Mouse (Mus musculus) intestine, postnatal 0 days (tissue): Measurements from ENCODE around the gene Ripor3. TPM values are rescaled to one million over a fixed set of nuclear protein-coding genes. Genes with fewer than 3 reads are reported as not detected.

Experiments
- ATAC-seq: fragments of 200-750 bp; cut with Nextera tagmentation; 2 replicates; pipeline ENCODE4 v1.8.0; 2017; ENCODE audit warnings: mild to moderate bottlenecking, moderate TSS enrichment, moderate library complexity
- H3K27ac ChIP-seq: fragments of 300-500 bp; sonication (generic); 2 replicates; pipeline ENCODE4 v1.5.1; 2014; ENCODE audit warnings: mild to moderate bottlenecking, low read depth, low read length, moderate library complexity
- H3K27me3 ChIP-seq: fragments of 300-500 bp; sonication (generic); replicated peaks from 2 replicates; pipeline ENCODE4 v1.6.1; 2014; ENCODE audit warnings: low read length, mixed read lengths; ENCODE audit not compliant: control insufficient read depth, insufficient read depth
- H3K36me3 ChIP-seq: fragments of 300-500 bp; sonication (generic); 2 replicates; pipeline ENCODE4 v1.6.1; 2014; ENCODE audit warnings: mild to moderate bottlenecking, moderate library complexity; ENCODE audit not compliant: control insufficient read depth, insufficient read depth
- H3K4me1 ChIP-seq: fragments of 300-500 bp; sonication (generic); replicated peaks from 2 replicates; pipeline ENCODE4 v1.6.1; 2014; ENCODE audit warnings: antibody characterized with exemption, low read length, mixed read lengths; ENCODE audit not compliant: control insufficient read depth, insufficient read depth
- H3K4me2 ChIP-seq: fragments of 300-500 bp; sonication (generic); replicated peaks from 2 replicates; pipeline ENCODE4 v1.6.1; 2014; ENCODE audit warnings: low read depth, mild to moderate bottlenecking, moderate library complexity
- H3K4me3 ChIP-seq: fragments of 300-500 bp; sonication (generic); 2 replicates; pipeline ENCODE4 v1.5.1; 2014; ENCODE audit warnings: low read depth, low read length
- H3K9ac ChIP-seq: fragments of 300-500 bp; sonication (generic); 2 replicates; pipeline ENCODE4 v1.6.1; 2014; ENCODE audit warnings: mild to moderate bottlenecking, low read depth, low read length
- H3K9me3 ChIP-seq: fragments of 300-500 bp; sonication (generic); 2 replicates; pipeline ENCODE4 v1.6.1; 2016; ENCODE audit warnings: mixed run types; ENCODE audit not compliant: control insufficient read depth
- CTCF ChIP-seq: sonication (generic); IDR thresholded peaks from 2 replicates; pipeline ENCODE4 v1.5.1; 2016; ENCODE audit warnings: low read depth, mild to moderate bottlenecking, control low read depth, antibody characterized with exemption, moderate library complexity
- WGBS: fragments of 180-500 bp; shearing (Covaris S2); extraction: QIAGEN DNeasy Blood & Tissue Kit; methylation state at CpG from one replicate; pipeline ENCODE4 v1.1.7; 2014; 5-methylcytosine and 5-hydroxymethylcytosine counted together
- polyA plus RNA-seq: library from polyadenylated mRNA; unstranded; fragments of >200 nt; fragmentation: Nextera tagmentation; extraction: Ambion mirVana; gene quantifications from 2 replicates; pipeline ENCODE4 v1.2.1, GENCODE M21; 2015

The Ripor3 gene
- polyA plus RNA-seq, 1 experiment from 2014 or later, result 1.5 TPM

- Histone ChIP-seq H3K36me3 (no peaks in the 10 kb centered on the region; the same call in 1 of the 2 replicates), H3K27ac (no peak overlapping the region), H3K4me1 (0 out of 2 replicates have a peak, but pooled peaks cover 3% of the 10 kb centered on the region), H3K9ac (no peak overlapping the region), H3K4me3 (no peak overlapping the region), H3K9me3 (no peaks in the 10 kb centered on the region), H3K4me2 (no peak overlapping the region), H3K27me3 (no peaks in the 10 kb centered on the region)
- 30% methylated on average over 12 of the region's 12 CpGs for WGBS
- no peak for TF ChIP-seq CTCF
- ATAC-seq, result peak; percentile 56
These were observed 22.8 kb downstream of the Ripor3 start for GRCm38 (mm10) chr2:167987640-167988039.

- peak; percentile 84 for TF ChIP-seq CTCF
- WGBS, result 11% methylated on average over 6 of the region's 7 CpGs
- no peaks in the 10 kb centered on the region for H3K27me3 ChIP-seq
- no peak overlapping the region for H3K4me3 ChIP-seq
- H3K4me2 ChIP-seq, result 0 out of 2 replicates have a peak overlapping the region, but pooled peaks have one; percentile 14
- H3K36me3 ChIP-seq, result no peaks in the 10 kb centered on the region; the same call in 1 of the 2 replicates
- H3K27ac ChIP-seq, result no peak overlapping the region
- H3K9ac ChIP-seq, result no peak overlapping the region
- 0 out of 2 replicates have a peak, but pooled peaks cover 3% of the 10 kb centered on the region for H3K4me1 ChIP-seq
- no peaks in the 10 kb centered on the region for H3K9me3 ChIP-seq
- ATAC-seq, result no peak; the same call in 1 of the 2 replicates
These were observed 23.7 kb downstream of the Ripor3 start for GRCm38 (mm10) chr2:167986762-167987161.

- Histone ChIP-seq H3K27me3 (no peaks in the 10 kb centered on the region), H3K9ac (no peak overlapping the region), H3K36me3 (peaks cover 8% of the 10 kb centered on the region; the same call in 1 of the 2 replicates), H3K4me3 (no peak overlapping the region), H3K9me3 (no peaks in the 10 kb centered on the region), H3K4me1 (0 out of 2 replicates have a peak, but pooled peaks cover 3% of the 10 kb centered on the region), H3K4me2 (no peak overlapping the region), H3K27ac (no peak overlapping the region)
- TF ChIP-seq CTCF, result peak; percentile 54
- 44% methylated on average over 3 of the region's 3 CpGs for WGBS
- ATAC-seq, result no peak
These were observed 25.5 kb downstream of the Ripor3 start for GRCm38 (mm10) chr2:167984946-167985345.

- 92% methylated on average over 5 of the region's 5 CpGs for WGBS
- ATAC-seq, result no peak
- no peaks in the 10 kb centered on the region for H3K27me3 ChIP-seq
- H3K4me3 ChIP-seq, result no peak overlapping the region
- H3K4me1 ChIP-seq, result 0 out of 2 replicates have a peak, but pooled peaks cover 3% of the 10 kb centered on the region
- no peak overlapping the region for H3K4me2 ChIP-seq
- peaks cover 10% of the 10 kb centered on the region; the same call in 1 of the 2 replicates for H3K36me3 ChIP-seq
- H3K9me3 ChIP-seq, result no peaks in the 10 kb centered on the region
- no peak for TF ChIP-seq CTCF
- H3K9ac ChIP-seq, result no peak overlapping the region
- H3K27ac ChIP-seq, result no peak overlapping the region
These were observed 26.0 kb downstream of the Ripor3 start for GRCm38 (mm10) chr2:167984371-167984770.

GRCm38 (mm10) chr2:167982646-167983045, 27.8 kb downstream of the Ripor3 start:
- peak; percentile 65 for TF ChIP-seq CTCF
- WGBS, result 42% methylated on average over 9 of the region's 9 CpGs

GRCm38 (mm10) chr2:167980391-167980790, 30.0 kb downstream of the Ripor3 start:
- Histone ChIP-seq H3K27me3 (no peaks in the 10 kb centered on the region), H3K4me1 (no peaks in the 10 kb centered on the region), H3K9me3 (no peaks in the 10 kb centered on the region), H3K9ac (no peak overlapping the region), H3K4me3 (no peak overlapping the region), H3K27ac (no peak overlapping the region), H3K4me2 (no peak overlapping the region), H3K36me3 (peaks cover 37% of the 10 kb centered on the region)
- 83% methylated on average over 10 of the region's 10 CpGs for WGBS
- no peak for ATAC-seq
- no peak for TF ChIP-seq CTCF

More at GRCm38 (mm10) chr2:167982646-167983045, 27.8 kb downstream of the Ripor3 start:
- Histone ChIP-seq H3K4me2 (no peak overlapping the region), H3K4me1 (no peaks in the 10 kb centered on the region), H3K36me3 (peaks cover 15% of the 10 kb centered on the region), H3K27me3 (no peaks in the 10 kb centered on the region), H3K9ac (no peak overlapping the region), H3K27ac (no peak overlapping the region), H3K9me3 (no peaks in the 10 kb centered on the region), H3K4me3 (no peak overlapping the region)
- no peak for ATAC-seq
